Mouse (Mus musculus) embryonic facial prominence, embryonic 13.5 days (tissue): ENCODE data around the gene Hmgcs2. TPM values are rescaled to one million over a fixed set of nuclear protein-coding genes. Genes with fewer than 3 reads are reported as not detected.

Source experiments
- ATAC-seq: fragments of 200-750 bp; cut with Nextera tagmentation; 2 replicates; pipeline ENCODE4 v1.8.0; 2017; ENCODE audit warnings: low read depth; ENCODE audit not compliant: insufficient number of reproducible peaks, insufficient read depth, low FRiP score, low TSS enrichment
- H3K27ac ChIP-seq: fragments of 300-500 bp; sonication (generic); 2 replicates; pipeline ENCODE4 v1.5.1; 2015; ENCODE audit warnings: moderate library complexity, mild to moderate bottlenecking, inconsistent platforms
- H3K27me3 ChIP-seq: fragments of 300-500 bp; sonication (generic); 2 replicates; pipeline ENCODE4 v1.6.1; 2015; ENCODE audit warnings: mild to moderate bottlenecking, inconsistent platforms
- H3K36me3 ChIP-seq: fragments of 300-500 bp; sonication (generic); 2 replicates; pipeline ENCODE4 v1.6.1; 2015; ENCODE audit warnings: mild to moderate bottlenecking, inconsistent platforms
- H3K4me1 ChIP-seq: fragments of 300-500 bp; sonication (generic); 2 replicates; pipeline ENCODE4 v1.6.1; 2015; ENCODE audit warnings: inconsistent platforms
- H3K4me2 ChIP-seq: fragments of 300-500 bp; sonication (generic); 2 replicates; pipeline ENCODE4 v1.6.1; 2015; ENCODE audit warnings: moderate library complexity, mild to moderate bottlenecking, inconsistent platforms
- H3K4me3 ChIP-seq: fragments of 300-500 bp; sonication (generic); 2 replicates; pipeline ENCODE4 v1.5.1; 2015; ENCODE audit warnings: mild to moderate bottlenecking, inconsistent platforms
- H3K9ac ChIP-seq: fragments of 300-500 bp; sonication (generic); 2 replicates; pipeline ENCODE4 v1.6.1; 2015; ENCODE audit warnings: mild to moderate bottlenecking, inconsistent platforms
- H3K9me3 ChIP-seq: fragments of 300-500 bp; sonication (generic); 2 replicates; pipeline ENCODE4 v1.6.1; 2016; ENCODE audit warnings: inconsistent platforms
- WGBS: fragments of 180-500 bp; shearing (Covaris S2); methylation state at CpG from one replicate; pipeline ENCODE4 v1.1.7; 2015; ENCODE audit warnings: mixed read lengths; 5-methylcytosine and 5-hydroxymethylcytosine counted together
- polyA plus RNA-seq: library from polyadenylated mRNA; unstranded; fragments of >200 nt; fragmentation: Nextera tagmentation; extraction: Ambion mirVana; gene quantifications from 2 replicates; pipeline ENCODE4 v1.2.1, GENCODE M21; 2015

Hmgcs2 gene
- polyA plus RNA-seq: 2.6 and 6.4 TPM in 2 replicates

- WGBS: 60% methylated on average over 14 of the region's 14 CpGs
- no peak for ATAC-seq
- Histone ChIP-seq H3K9me3 (no peaks in the 10 kb centered on the region), H3K36me3 (no peaks in the 10 kb centered on the region), H3K4me3 (peak within 1 kb of the TSS; percentile 13), H3K9ac (no peak within 1 kb of the TSS), H3K4me2 (peak within 1 kb of the TSS; percentile 36), H3K27ac (peak within 1 kb of the TSS; percentile 44), H3K27me3 (no peaks in the 10 kb centered on the region), H3K4me1 (peaks cover 20% of the 10 kb centered on the region)
Measured at GRCm38 (mm10) chr3:98280204-98280932, at the start of gene Hmgcs2. Hmgcs2 (plus strand) TSS chr3:98280435.

GRCm38 (mm10) chr3:98233504-98233903, 46.7 kb upstream of the Hmgcs2 start:
- no peaks in the 10 kb centered on the region for H3K4me1 ChIP-seq
- no peak overlapping the region for H3K4me2 ChIP-seq
- H3K9ac ChIP-seq: no peak overlapping the region
- no peaks in the 10 kb centered on the region for H3K27me3 ChIP-seq
- no peaks in the 10 kb centered on the region for H3K9me3 ChIP-seq
- H3K27ac ChIP-seq: no peak overlapping the region
- H3K4me3 ChIP-seq: no peak overlapping the region
- no peak for ATAC-seq
- no peaks in the 10 kb centered on the region for H3K36me3 ChIP-seq

- Histone ChIP-seq H3K27ac (no peak overlapping the region), H3K4me2 (no peak overlapping the region), H3K36me3 (no peaks in the 10 kb centered on the region), H3K4me3 (no peak overlapping the region), H3K9ac (no peak overlapping the region), H3K27me3 (no peaks in the 10 kb centered on the region), H3K9me3 (no peaks in the 10 kb centered on the region), H3K4me1 (no peaks in the 10 kb centered on the region)
- ATAC-seq: no peak
- 89% methylated on average over 6 of the region's 6 CpGs for WGBS
Measured at GRCm38 (mm10) chr3:98236266-98236665, 44.0 kb upstream of the Hmgcs2 start.

DNA sequence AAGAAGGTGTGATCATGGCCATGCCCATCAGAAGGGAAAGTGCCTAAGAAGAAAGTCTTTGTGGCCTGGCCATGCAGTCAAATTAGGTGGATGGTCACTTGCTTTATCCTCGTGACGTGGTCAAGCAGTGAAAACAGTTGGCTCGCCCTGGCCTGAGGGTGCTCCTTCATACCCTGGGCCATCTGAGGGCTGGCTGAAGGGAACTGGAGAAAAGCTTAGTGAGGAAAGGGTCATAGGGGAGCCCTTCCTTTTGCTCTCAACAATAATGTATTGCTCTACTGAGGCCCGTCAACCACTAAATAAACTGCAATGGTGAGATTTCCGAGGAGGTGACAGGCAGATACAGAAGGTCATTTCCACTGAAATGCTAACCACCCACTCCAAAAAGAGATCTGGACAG, 43.0 kb upstream of the Hmgcs2 start:
- Histone ChIP-seq H3K27ac (no peak overlapping the region), H3K4me1 (no peaks in the 10 kb centered on the region), H3K4me2 (no peak overlapping the region), H3K36me3 (no peaks in the 10 kb centered on the region), H3K4me3 (no peak overlapping the region), H3K27me3 (no peaks in the 10 kb centered on the region), H3K9me3 (no peaks in the 10 kb centered on the region), H3K9ac (no peak overlapping the region)
- ATAC-seq: no peak
- 76% methylated on average over 5 of the region's 5 CpGs for WGBS

- Histone ChIP-seq H3K9me3 (no peaks in the 10 kb centered on the region), H3K9ac (no peak overlapping the region), H3K4me1 (no peaks in the 10 kb centered on the region), H3K27me3 (no peaks in the 10 kb centered on the region), H3K36me3 (no peaks in the 10 kb centered on the region), H3K27ac (no peak overlapping the region), H3K4me2 (no peak overlapping the region), H3K4me3 (no peak overlapping the region)
- WGBS: 47% methylated on average over 3 of the region's 3 CpGs
- no peak for ATAC-seq
Measured at GRCm38 (mm10) chr3:98238150-98238549, 42.1 kb upstream of the Hmgcs2 start.

DNA sequence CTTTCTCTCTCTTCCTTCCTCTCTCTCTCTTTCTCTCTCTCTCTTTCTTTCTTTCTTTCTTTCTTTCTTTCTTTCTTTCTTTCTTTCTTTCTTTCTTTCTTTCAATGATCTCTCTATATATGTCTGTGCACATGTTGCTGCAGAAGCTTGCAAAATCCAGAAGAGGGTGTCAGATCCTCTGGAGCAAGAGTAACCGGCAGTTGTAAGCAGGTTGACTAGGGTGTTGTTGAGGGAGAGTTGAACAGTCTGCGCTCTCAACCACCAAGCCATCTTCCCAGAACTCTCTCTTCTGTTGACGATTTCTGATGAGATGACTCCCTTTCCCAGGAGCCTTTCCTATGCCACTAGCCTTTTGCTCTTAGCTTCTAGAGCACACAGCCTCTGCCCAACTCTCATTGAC, 38.2 kb upstream of the Hmgcs2 start:
- no peaks in the 10 kb centered on the region for H3K27me3 ChIP-seq

DNA sequence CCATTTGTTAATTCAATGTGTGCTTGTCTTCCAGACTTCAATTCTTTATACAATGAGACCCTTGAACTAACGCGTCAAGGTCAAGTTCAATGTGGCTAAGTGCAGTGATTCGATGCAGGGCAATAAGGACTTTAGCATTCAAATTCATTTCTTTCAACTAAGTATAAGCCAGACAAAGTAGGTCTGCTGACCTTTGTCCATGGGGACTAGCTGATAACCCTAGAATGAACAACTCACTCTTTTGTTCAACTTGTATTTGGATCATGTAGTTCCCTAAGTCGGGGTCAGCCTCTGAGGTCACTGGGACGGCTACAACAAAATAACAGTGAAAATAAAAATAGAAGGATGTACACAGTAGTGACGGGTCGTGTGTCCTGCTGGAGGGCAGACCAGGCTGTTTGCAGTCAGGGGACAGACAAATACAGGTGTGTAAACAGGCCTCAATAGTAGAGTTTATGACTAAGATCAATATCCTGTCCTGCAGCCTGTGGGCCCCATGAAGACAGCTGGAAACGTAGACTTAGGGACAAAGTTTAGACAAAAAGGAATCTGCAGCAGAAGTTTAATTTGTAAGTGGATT, 37.7 kb upstream of the Hmgcs2 start:
- no peaks in the 10 kb centered on the region for H3K9me3 ChIP-seq
- no peak for ATAC-seq
- no peak overlapping the region for H3K4me3 ChIP-seq
- no peak overlapping the region for H3K9ac ChIP-seq
- peaks cover 10% of the 10 kb centered on the region for H3K4me1 ChIP-seq
- H3K27ac ChIP-seq: no peak overlapping the region
- no peaks in the 10 kb centered on the region for H3K36me3 ChIP-seq
- no peak overlapping the region for H3K4me2 ChIP-seq
- 63% methylated on average over 8 of the region's 8 CpGs for WGBS
- no peaks in the 10 kb centered on the region for H3K27me3 ChIP-seq

More for the DNA sequence above, 38.2 kb upstream of the Hmgcs2 start:
- Histone ChIP-seq H3K4me3 (no peak overlapping the region), H3K4me1 (peaks cover 10% of the 10 kb centered on the region), H3K9me3 (no peaks in the 10 kb centered on the region), H3K9ac (no peak overlapping the region), H3K4me2 (no peak overlapping the region), H3K27ac (no peak overlapping the region), H3K36me3 (no peaks in the 10 kb centered on the region)
- WGBS: 87% methylated on average over 3 of the region's 3 CpGs
- no peak for ATAC-seq

DNA sequence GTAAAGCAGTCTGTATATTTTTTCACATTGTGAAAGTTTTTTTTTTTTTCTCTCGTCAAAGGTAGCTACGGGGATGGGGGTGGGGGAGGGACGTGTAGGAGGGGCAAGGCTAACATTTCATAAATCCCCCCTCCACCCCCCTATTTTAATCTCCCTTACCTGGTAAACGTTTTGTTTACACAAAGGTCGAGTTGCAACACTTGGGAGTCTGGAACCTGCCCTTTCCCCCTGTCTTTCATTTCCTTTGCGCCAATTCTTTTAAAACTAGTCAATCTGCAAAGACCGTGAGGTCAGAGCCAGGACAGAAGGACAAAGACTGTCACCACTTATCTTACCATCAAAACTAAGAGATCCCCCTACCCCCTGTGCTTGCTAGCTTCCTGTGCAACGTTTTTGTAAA, 34.3 kb upstream of the Hmgcs2 start:
- Histone ChIP-seq H3K36me3 (no peaks in the 10 kb centered on the region), H3K27ac (peak overlapping the region; percentile 35; the same call in 1 of the 2 replicates), H3K27me3 (no peaks in the 10 kb centered on the region), H3K9ac (no peak overlapping the region), H3K4me1 (peaks cover 10% of the 10 kb centered on the region), H3K4me3 (no peak overlapping the region), H3K9me3 (no peaks in the 10 kb centered on the region), H3K4me2 (peak overlapping the region; percentile 19; the same call in 1 of the 2 replicates)
- WGBS: 9% methylated on average over 8 of the region's 8 CpGs
- no peak for ATAC-seq

- H3K9me3 ChIP-seq: no peaks in the 10 kb centered on the region
- no peak overlapping the region for H3K4me3 ChIP-seq
- WGBS: 38% methylated on average over 7 of the region's 7 CpGs
Measured at GRCm38 (mm10) chr3:98246985-98247751, 33.1 kb upstream of the Hmgcs2 start.

DNA sequence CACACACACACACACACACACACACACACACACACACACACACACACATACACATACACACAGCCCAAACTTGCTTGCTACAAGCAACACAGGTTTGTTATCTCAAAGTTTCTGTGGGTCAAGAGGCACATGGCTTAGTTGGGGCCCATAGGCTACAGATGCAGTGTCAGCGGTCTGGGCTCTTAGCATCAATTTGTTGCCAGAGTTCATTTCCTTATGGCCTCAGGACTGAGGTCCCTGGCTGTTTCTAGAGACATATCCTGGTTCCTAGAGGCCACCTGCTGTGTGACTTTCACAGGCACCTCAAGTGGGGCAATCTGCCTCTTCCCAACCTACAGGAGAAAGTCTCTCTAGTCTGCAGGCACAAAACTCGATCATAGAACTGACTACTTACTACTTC, 30.9 kb upstream of the Hmgcs2 start:
- Histone ChIP-seq H3K4me2 (no peak overlapping the region), H3K27me3 (no peaks in the 10 kb centered on the region), H3K4me1 (peaks cover 10% of the 10 kb centered on the region), H3K36me3 (no peaks in the 10 kb centered on the region), H3K9ac (no peak overlapping the region), H3K27ac (no peak overlapping the region), H3K9me3 (no peaks in the 10 kb centered on the region), H3K4me3 (no peak overlapping the region)
- 81% methylated on average over 2 of the region's 2 CpGs for WGBS
- ATAC-seq: no peak

More at GRCm38 (mm10) chr3:98246985-98247751, 33.1 kb upstream of the Hmgcs2 start:
- Histone ChIP-seq H3K27me3 (no peaks in the 10 kb centered on the region), H3K36me3 (no peaks in the 10 kb centered on the region), H3K4me1 (peaks cover 10% of the 10 kb centered on the region), H3K4me2 (no peak overlapping the region), H3K9ac (no peak overlapping the region), H3K27ac (no peak overlapping the region; the same call in 1 of the 2 replicates)
- ATAC-seq: no peak

DNA sequence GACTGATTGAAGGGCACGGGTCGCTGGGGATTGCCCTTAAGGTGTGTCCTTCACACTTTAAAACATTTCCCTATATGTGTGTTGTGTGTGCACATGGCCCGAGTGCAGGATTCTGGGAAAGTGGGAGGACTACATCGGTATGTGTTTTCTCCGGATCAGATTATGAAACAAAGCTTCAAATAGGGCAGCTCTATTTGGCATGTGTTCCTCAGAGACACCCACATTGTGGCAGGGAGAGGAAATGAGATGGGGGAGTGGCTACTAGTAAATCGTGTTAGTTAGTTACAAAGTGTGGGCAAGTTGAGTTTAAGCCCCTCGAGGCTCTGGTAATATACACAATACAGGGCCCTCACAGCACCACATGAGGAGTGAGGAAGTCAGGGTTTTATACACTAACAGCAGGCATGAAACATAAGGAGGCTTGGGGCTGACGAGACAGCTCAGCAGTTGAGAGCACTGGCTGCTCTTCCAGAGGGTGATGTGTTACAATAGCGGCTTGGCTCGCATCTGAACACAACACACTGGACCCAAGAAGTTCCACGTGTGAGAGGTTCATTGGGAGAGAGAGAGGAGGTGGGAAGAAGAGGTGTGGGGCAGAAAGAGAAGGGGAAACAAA, 30.3 kb upstream of the Hmgcs2 start:
- Histone ChIP-seq H3K27ac (no peak overlapping the region), H3K4me3 (no peak overlapping the region), H3K9me3 (no peaks in the 10 kb centered on the region), H3K4me1 (peaks cover 10% of the 10 kb centered on the region), H3K27me3 (no peaks in the 10 kb centered on the region), H3K9ac (no peak overlapping the region), H3K36me3 (no peaks in the 10 kb centered on the region), H3K4me2 (no peak overlapping the region)
- WGBS: 71% methylated on average over 11 of the region's 11 CpGs
- no peak for ATAC-seq
